Mouse (Mus musculus): ENCODE measurements around the gene Adgrl3.
A peak's percentile ranks its signal among the peaks of the same experiment; 100 is the strongest.

DNA sequence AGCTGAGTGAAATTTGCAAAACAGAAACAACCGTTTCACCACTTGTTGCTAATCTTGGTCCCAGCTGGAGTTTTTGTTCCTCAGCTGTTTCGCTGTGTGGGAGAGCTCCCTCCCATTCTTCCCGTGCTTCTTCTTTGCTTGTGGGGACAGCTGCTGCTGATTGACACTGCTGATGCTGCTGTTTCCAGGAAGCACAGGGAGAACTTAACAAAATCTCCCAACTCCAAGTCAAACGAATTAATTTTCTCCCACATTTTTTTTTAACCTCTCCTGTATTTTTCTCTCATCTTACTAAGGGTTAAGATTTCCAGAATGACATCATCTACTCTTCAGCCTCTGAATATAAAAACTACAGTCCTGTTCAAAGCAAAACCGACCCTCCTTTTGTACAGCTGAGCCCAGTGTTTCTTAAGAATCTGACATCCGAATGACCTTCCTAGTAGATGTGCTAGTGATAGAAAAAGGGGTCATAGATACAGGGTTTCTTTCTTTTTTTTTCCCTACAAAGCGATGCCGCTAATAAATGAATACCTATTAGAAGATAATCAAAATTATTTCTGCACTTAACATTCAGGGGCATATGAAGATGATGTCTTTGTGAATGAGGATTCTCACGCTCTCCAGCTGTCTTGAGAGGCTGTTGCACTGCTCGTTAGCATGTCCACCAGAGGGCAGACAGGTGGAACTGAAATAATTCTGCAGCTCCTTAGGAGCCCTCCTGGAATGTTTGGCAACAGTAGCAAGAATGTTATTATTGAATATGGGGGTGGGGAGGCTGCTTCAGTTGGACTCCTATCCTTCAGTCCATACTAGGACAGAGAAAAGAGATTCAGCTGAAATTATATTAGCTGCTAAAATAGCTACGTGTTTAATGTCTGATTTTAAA lies 499.8 kb downstream of the Adgrl3 start:
- TF ChIP-seq CTCF (IDR thresholded peaks at IDR 0.05; ENCODE audit: extremely low read depth, insufficient read depth, low read length) (peak; percentile 50), POLR2A (IDR thresholded peaks at IDR 0.05; ENCODE audit: extremely low read depth, insufficient read depth, low read length) (no peak)
